In genomic region chr6:146634015-146634722, GRCm38 (mm10) we compare ENCODE assay signal across 1 mouse cellular context.
TF ChIP-seq lines count a peak whose summit lies in the region.

No protein-coding gene starts in this region.

TF ChIP-seq in CH12.LX, 34 proteins besides CTCF, POLR2A, EP300 and RAD21:
- TF ChIP-seq MEF2A (IDR thresholded peaks at IDR 0.05; ENCODE audit: borderline replicate concordance, low read depth, low read length) (no peak), ZMIZ1 (IDR thresholded peaks at IDR 0.05; ENCODE audit: low read depth, low read length) (no peak), RCOR1 (conservative IDR thresholded peaks at IDR 0.05; ENCODE audit: low read depth, low read length) (0 out of 2 replicates have a peak, but pooled peaks have one; percentile 26), SMC3 (IDR thresholded peaks at IDR 0.05; ENCODE audit: low read depth, low read length) (no peak), MYC (IDR thresholded peaks at IDR 0.05; ENCODE audit: low read depth, low read length) (no peak), TBP (conservative IDR thresholded peaks at IDR 0.05; ENCODE audit: low read depth, low read length) (no peak), E2F4 (IDR thresholded peaks at IDR 0.05; ENCODE audit: insufficient replicate concordance, low read depth, low read length) (no peak), UBTF (IDR thresholded peaks at IDR 0.05; ENCODE audit: low read depth, low read length) (peak; percentile 78), PAX5 (IDR thresholded peaks at IDR 0.05; ENCODE audit: low read length) (no peak), USF2 (conservative IDR thresholded peaks at IDR 0.05; ENCODE audit: low read depth, low read length) (no peak), MXI1 (IDR thresholded peaks at IDR 0.05; ENCODE audit: low read depth, low read length) (peak; percentile 33; the same call in 1 of the 2 replicates), SIN3A (IDR thresholded peaks at IDR 0.05; ENCODE audit: low read length) (peak; percentile 34; the same call in 1 of the 2 replicates), MAZ (IDR thresholded peaks at IDR 0.05; ENCODE audit: low read depth, low read length) (no peak), HCFC1 (IDR thresholded peaks at IDR 0.05; ENCODE audit: low read depth, low read length) (no peak), NRF1 (IDR thresholded peaks at IDR 0.05; ENCODE audit: low read depth, low read length) (peak; percentile 70), ZNF384 (IDR thresholded peaks at IDR 0.05; ENCODE audit: low read depth, low read length) (no peak), TCF12 (IDR thresholded peaks at IDR 0.05; ENCODE audit: low read depth, low read length) (no peak), NELFE (IDR thresholded peaks at IDR 0.05; ENCODE audit: low read depth, low read length) (0 out of 2 replicates have a peak, but pooled peaks have one; percentile 34), KAT2A (IDR thresholded peaks at IDR 0.05; ENCODE audit: insufficient replicate concordance, low read length) (no peak), CHD2 (IDR thresholded peaks at IDR 0.05; ENCODE audit: low read length) (no peak), POLR2AphosphoS2 (IDR thresholded peaks at IDR 0.05; ENCODE audit: low read depth, low read length) (no peak), GABPA (IDR thresholded peaks at IDR 0.05; ENCODE audit: insufficient replicate concordance, low read depth, low read length) (no peak), MAX (IDR thresholded peaks at IDR 0.05; ENCODE audit: low read length) (no peak), IRF4 (IDR thresholded peaks at IDR 0.05; ENCODE audit: low read depth, low read length) (0 out of 2 replicates have a peak, but pooled peaks have one; percentile 8)
